In genomic region chr2:13792256-13793005, GRCm38 (mm10) we compare ENCODE assay signal across 8 mouse cellular contexts. TPM values are rescaled to one million over a fixed set of nuclear protein-coding genes. Genes with fewer than 3 reads are reported as not detected.
A peak's percentile ranks its signal among the peaks of the same experiment; 100 is the strongest.
DNase-seq lines count a peak whose midpoint lies in the region; ATAC-seq and TF ChIP-seq lines count a peak whose summit lies in the region.

No protein-coding gene starts in this region.

- peak; percentile 2 for DNase-seq in adrenal gland, postnatal 10 days
- no peak for DNase-seq in adrenal gland, postnatal 14 days
- DNase-seq in thymus, postnatal 4 days, result peak; percentile 7
- no peak for DNase-seq in thymus, postnatal 0 days (ENCODE audit: low spot score)
- no peak for DNase-seq in limb, embryonic 14.5 days (ENCODE audit: low spot score)
- no peak for DNase-seq in stomach, postnatal 0 days (ENCODE audit: low spot score)
- DNase-seq in adrenal gland, postnatal 4 days (ENCODE audit: low spot score in 2 of 2), result no peak
- no peak for DNase-seq in MN1 (ENCODE audit: low spot score)

- H3K4me2 ChIP-seq in limb, embryonic 14.5 days (replicated peaks; ENCODE audit: low read depth, low read length, severe bottlenecking), result peak overlapping the region; percentile 97
- H3K4me2 ChIP-seq in stomach, postnatal 0 days (replicated peaks; ENCODE audit: low read depth), result peak overlapping the region; percentile 95

- no peaks in the 10 kb centered on the region; the same call in 1 of the 2 replicates for H3K4me1 ChIP-seq in limb, embryonic 14.5 days (ENCODE audit: control insufficient read depth, insufficient read depth, low read length)
- H3K4me1 ChIP-seq in stomach, postnatal 0 days (replicated peaks; ENCODE audit: control insufficient read depth, insufficient read depth), result no peaks in the 10 kb centered on the region

- H3K27ac ChIP-seq in limb, embryonic 14.5 days (replicated peaks; ENCODE audit: low read depth, low read length), result no peak overlapping the region
- no peak overlapping the region for H3K27ac ChIP-seq in stomach, postnatal 0 days (replicated peaks)

- H3K9me3 ChIP-seq in limb, embryonic 14.5 days (ENCODE audit: control insufficient read depth, low read length), result no peaks in the 10 kb centered on the region
- no peaks in the 10 kb centered on the region for H3K9me3 ChIP-seq in stomach, postnatal 0 days (ENCODE audit: control insufficient read depth, low read length)

- 39% methylated on average over 13 of the region's 13 CpGs for WGBS in limb, embryonic 14.5 days
- 47% methylated on average over 13 of the region's 13 CpGs for WGBS in stomach, postnatal 0 days

- H3K9ac ChIP-seq in limb, embryonic 14.5 days (ENCODE audit: low read depth, low read length, severe bottlenecking), result no peak overlapping the region; the same call in 1 of the 2 replicates
- H3K9ac ChIP-seq in stomach, postnatal 0 days (ENCODE audit: low read length), result no peak overlapping the region

- H3K36me3 ChIP-seq in limb, embryonic 14.5 days (ENCODE audit: control insufficient read depth, insufficient read depth, low read length), result no peaks in the 10 kb centered on the region
- H3K36me3 ChIP-seq in stomach, postnatal 0 days (ENCODE audit: control insufficient read depth, insufficient read depth, low read length), result no peaks in the 10 kb centered on the region

- ATAC-seq in limb, embryonic 14.5 days (ENCODE audit: low FRiP score, low read depth), result no peak
- no peak for ATAC-seq in stomach, postnatal 0 days (ENCODE audit: low FRiP score, low TSS enrichment)

- TF ChIP-seq EP300 in stomach, postnatal 0 days (optimal IDR thresholded peaks at IDR 0.05), result no peak

- no peak for TF ChIP-seq CTCF in stomach, postnatal 0 days (IDR thresholded peaks at IDR 0.05; ENCODE audit: low read depth)

- H3K4me3 ChIP-seq in limb, embryonic 14.5 days (replicated peaks; ENCODE audit: low read length), result peak overlapping the region; percentile 60
- H3K4me3 ChIP-seq in stomach, postnatal 0 days (ENCODE audit: low read depth, low read length), result peak overlapping the region; percentile 55

- TF ChIP-seq POLR2A in limb, embryonic 14.5 days (IDR thresholded peaks at IDR 0.05; ENCODE audit: borderline replicate concordance, extremely low read depth, insufficient read depth, insufficient read length), result no peak

- H3K27me3 ChIP-seq in limb, embryonic 14.5 days (ENCODE audit: control insufficient read depth, insufficient read depth, low read length), result peaks cover 15% of the 10 kb centered on the region
- H3K27me3 ChIP-seq in stomach, postnatal 0 days (ENCODE audit: control insufficient read depth, insufficient read depth, low read length), result no peaks in the 10 kb centered on the region; the same call in 1 of the 2 replicates

RNA-seq across cellular contexts. Expression of gene St8sia6, which starts 1.4 kb away (rescaled TPM):
- 1 to 10 TPM; 1.6 to 1.8 TPM for total RNA-seq in adrenal gland, postnatal 10 days (2021)
- total RNA-seq in adrenal gland, postnatal 14 days (2021), result 0.78 and 2.5 TPM in 2 replicates
- polyA plus RNA-seq in thymus, postnatal 0 days (2015; fragmentation: Nextera tagmentation; extraction: Ambion mirVana), result 0.17 and 0.29 TPM in 2 replicates
- polyA plus RNA-seq in limb, embryonic 14.5 days (2012; rRNA removed), result 1.1 TPM in 2 replicates
- polyA plus RNA-seq in limb, embryonic 14.5 days (2014; fragmentation: Nextera tagmentation; extraction: Ambion mirVana), result 3.0 and 3.3 TPM in 2 replicates
- polyA plus RNA-seq in stomach, postnatal 0 days (2015; fragmentation: Nextera tagmentation; extraction: Ambion mirVana), result 1.1 TPM in 2 replicates
- 1 to 10 TPM in 1 of 2 experiments, under 1 TPM in 1; 0.51 to 1.2 TPM for total RNA-seq in adrenal gland, postnatal 4 days (2021)

Comparison
In these comparisons a context has a peak if more than half of its experiments do, and no peak if none do; other contexts are left out.
1. DNase-seq: peak in adrenal gland, postnatal 10 days (single experiment) and thymus, postnatal 4 days (single experiment); none in adrenal gland, postnatal 14 days (single experiment), thymus, postnatal 0 days (single experiment), limb, embryonic 14.5 days (single experiment), stomach, postnatal 0 days (single experiment), adrenal gland, postnatal 4 days (0 of 2) and MN1 (single experiment).